Mouse (Mus musculus) testis, adult 2 months (tissue): ENCODE measurements at regions not wholly inside any gene's neighbourhood (a gene's known extent, or its start where the extent isn't known, plus 50 kb on each side); places are given as distances from the start of the nearest gene placed in this dataset.

Experiments used
- CTCF ChIP-seq: fragments of 200-500 bp; IDR thresholded peaks from 2 replicates; pipeline ENCODE4 v1.5.1; 2012; ENCODE audit warnings: low read depth, mild to moderate bottlenecking, inconsistent platforms, low read length, moderate library complexity; ENCODE audit not compliant: control insufficient read depth, insufficient read depth, insufficient replicate concordance
- POLR2A ChIP-seq: fragments of 200-500 bp; IDR thresholded peaks from 2 replicates; pipeline ENCODE4 v1.6.1; 2012; ENCODE audit warnings: low read depth, mild to moderate bottlenecking, inconsistent platforms, low read length, moderate library complexity; ENCODE audit not compliant: control insufficient read depth

DNA sequence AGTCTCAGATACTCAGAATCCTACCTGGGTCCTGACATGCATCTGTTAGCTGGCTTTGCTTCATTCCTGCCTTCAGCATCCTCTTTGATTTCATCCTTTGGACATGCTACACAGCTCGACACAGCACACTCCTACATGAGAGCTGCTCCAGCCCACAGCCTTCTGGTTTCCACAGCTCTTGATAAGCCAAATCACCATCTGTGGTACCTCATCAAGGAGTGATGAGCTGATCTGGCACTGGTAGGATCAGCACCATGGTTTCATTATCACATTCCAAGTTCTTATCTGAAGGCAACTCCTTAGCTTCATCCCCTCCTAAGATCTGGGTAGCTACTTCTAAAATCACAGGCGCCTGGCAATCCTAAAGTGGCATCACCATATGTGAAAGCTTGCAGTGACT, 248.9 kb upstream of the Rack1 start:
- TF ChIP-seq POLR2A (no peak), CTCF (no peak)
